Mouse (Mus musculus) heart, postnatal 0 days (tissue): ENCODE results near the gene Plcb3. TPM values are rescaled to one million over a fixed set of nuclear protein-coding genes. Genes with fewer than 3 reads are reported as not detected.

Source experiments
- ATAC-seq: fragments of 200-750 bp; cut with Nextera tagmentation; 2 replicates; pipeline ENCODE4 v1.8.0; 2017; ENCODE audit warnings: low read depth, moderate number of reproducible peaks, moderate library complexity; ENCODE audit not compliant: insufficient read depth
- DNase-seq: peaks from one replicate; pipeline ENCODE4 v3.0.0-alpha.2; 2016; ENCODE audit warnings: low spot score
- H3K27ac ChIP-seq: fragments of 300-500 bp; sonication (generic); 2 replicates; pipeline ENCODE4 v1.5.1; 2014; ENCODE audit warnings: low read depth, mild to moderate bottlenecking
- H3K27me3 ChIP-seq: fragments of 300-500 bp; sonication (generic); 2 replicates; pipeline ENCODE4 v1.6.1; 2014; ENCODE audit warnings: low read length, mixed read lengths; ENCODE audit not compliant: control insufficient read depth, insufficient read depth
- H3K36me3 ChIP-seq: fragments of 300-500 bp; sonication (generic); replicated peaks from 2 replicates; pipeline ENCODE4 v1.6.1; 2014; ENCODE audit warnings: low read length, mixed read lengths; ENCODE audit not compliant: control insufficient read depth, insufficient read depth
- H3K4me1 ChIP-seq: fragments of 300-500 bp; sonication (generic); 2 replicates; pipeline ENCODE4 v1.6.1; 2014; ENCODE audit warnings: antibody characterized with exemption; ENCODE audit not compliant: control insufficient read depth, insufficient read depth
- H3K4me2 ChIP-seq: fragments of 300-500 bp; sonication (generic); 2 replicates; pipeline ENCODE4 v1.6.1; 2014; ENCODE audit warnings: low read depth, mild to moderate bottlenecking, low read length, moderate library complexity
- H3K4me3 ChIP-seq: fragments of 300-500 bp; sonication (generic); 2 replicates; pipeline ENCODE4 v1.5.1; 2014; ENCODE audit warnings: low read depth, low read length
- H3K9ac ChIP-seq: fragments of 300-500 bp; sonication (generic); replicated peaks from 2 replicates; pipeline ENCODE4 v1.6.1; 2014; ENCODE audit warnings: low read depth, low read length, mixed read lengths
- H3K9me3 ChIP-seq: fragments of 300-500 bp; sonication (generic); replicated peaks from 2 replicates; pipeline ENCODE4 v1.6.1; 2016; ENCODE audit warnings: low read length; ENCODE audit not compliant: control insufficient read depth
- CTCF ChIP-seq: IDR thresholded peaks from 2 replicates; pipeline ENCODE4 v1.5.1; 2016; ENCODE audit warnings: antibody characterized with exemption, control low read depth, low read depth
- EP300 ChIP-seq: IDR thresholded peaks from 2 replicates; pipeline ENCODE4 v1.6.1; 2016; ENCODE audit warnings: antibody characterized with exemption, low read depth
- WGBS: fragments of 180-500 bp; shearing (Covaris S2); extraction: QIAGEN DNeasy Blood & Tissue Kit; methylation state at CpG from one replicate; pipeline ENCODE4 v1.1.7; 2014; 5-methylcytosine and 5-hydroxymethylcytosine counted together
- polyA plus RNA-seq: library from polyadenylated mRNA; unstranded; fragments of >200 nt; fragmentation: Nextera tagmentation; extraction: Ambion mirVana; gene quantifications from 2 replicates; pipeline ENCODE4 v1.2.1, GENCODE M21; 2015
- total RNA-seq: library from RNA; depleted of rRNA; stranded (reverse); fragments of >200 nt; gene quantifications from 2 replicates; pipeline ENCODE4 v1.2.3, GENCODE M21; 2014; ENCODE audit warnings: low replicate concordance

Plcb3 gene
- total and polyA plus RNA-seq, 2 experiments from 2014 or later: 8.3 to 24.9 TPM

DNA sequence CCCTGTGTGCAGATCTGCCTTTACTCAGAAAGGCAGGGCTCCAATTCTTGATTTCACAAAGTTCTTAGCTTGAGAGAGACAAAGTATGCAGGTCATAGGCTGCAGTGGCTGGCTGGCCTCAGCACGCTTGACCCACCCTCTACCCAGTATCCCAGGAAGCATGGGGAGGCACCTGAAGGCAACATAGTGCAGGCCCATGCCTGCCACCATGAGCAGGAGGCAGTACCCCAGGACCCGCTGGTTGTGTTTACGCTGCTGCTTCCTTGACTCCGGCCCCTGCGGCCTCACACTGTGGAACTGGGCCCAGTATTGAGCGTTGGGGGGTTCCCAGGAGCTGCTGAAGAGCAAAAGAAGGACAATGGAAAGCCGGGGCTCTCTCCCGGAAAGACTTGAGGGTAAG is 13.0 kb upstream of the Plcb3 start:
- H3K36me3 ChIP-seq: peaks cover 11% of the 10 kb centered on the region
- no peak overlapping the region for H3K4me3 ChIP-seq
- peaks cover 16% of the 10 kb centered on the region for H3K4me1 ChIP-seq
- ATAC-seq (no peak), DNase-seq (no peak)
- no peak overlapping the region for H3K4me2 ChIP-seq
- H3K9me3 ChIP-seq: no peaks in the 10 kb centered on the region
- no peaks in the 10 kb centered on the region for H3K27me3 ChIP-seq
- 89% methylated on average over 8 of the region's 8 CpGs for WGBS
- TF ChIP-seq EP300: no peak
- TF ChIP-seq CTCF: no peak
- no peak overlapping the region for H3K27ac ChIP-seq
- no peak overlapping the region for H3K9ac ChIP-seq

GRCm38 (mm10) chr19:6987904-6988285 is 11.6 kb upstream of the Plcb3 start:
- ATAC-seq (peak; percentile 2; the same call in 1 of the 2 replicates), DNase-seq (no peak)
- Histone ChIP-seq H3K9me3 (no peaks in the 10 kb centered on the region), H3K27me3 (no peaks in the 10 kb centered on the region), H3K4me3 (peak overlapping the region; percentile 93), H3K36me3 (peaks cover 20% of the 10 kb centered on the region), H3K4me1 (peaks cover 15% of the 10 kb centered on the region), H3K9ac (peak overlapping the region; percentile 93), H3K4me2 (peak overlapping the region; percentile 89), H3K27ac (peak overlapping the region; percentile 99)
- 6% methylated on average over 8 of the region's 8 CpGs for WGBS
- TF ChIP-seq CTCF (no peak), EP300 (no peak)

GRCm38 (mm10) chr19:6987061-6987903 is 11.0 kb upstream of the Plcb3 start, which contains the start of gene Vegfb:
Gene Vegfb, minus strand, starts transcription at chr19:6987651.
- peak within 1 kb of the TSS; percentile 93 for H3K4me3 ChIP-seq
- peak; percentile 63 for ATAC-seq
- under 1% methylated on average over 55 of the region's 85 CpGs for WGBS
- H3K36me3 ChIP-seq: peaks cover 26% of the 10 kb centered on the region
- no peaks in the 10 kb centered on the region for H3K9me3 ChIP-seq
- H3K4me2 ChIP-seq: peak within 1 kb of the TSS; percentile 89
- H3K27me3 ChIP-seq: no peaks in the 10 kb centered on the region
- H3K4me1 ChIP-seq: peaks cover 15% of the 10 kb centered on the region; the same call in 1 of the 2 replicates
- peak within 1 kb of the TSS; percentile 99 for H3K27ac ChIP-seq
- peak; percentile 69 for DNase-seq
- TF ChIP-seq EP300 (0 out of 2 replicates have a peak, but pooled peaks have one; percentile 11), CTCF (no peak)
- peak within 1 kb of the TSS; percentile 93 for H3K9ac ChIP-seq

GRCm38 (mm10) chr19:6985951-6986708 is 9.9 kb upstream of the Plcb3 start:
- Histone ChIP-seq H3K9ac (peak overlapping the region; percentile 93; the same call in 1 of the 2 replicates), H3K27ac (peak overlapping the region; percentile 99), H3K27me3 (no peaks in the 10 kb centered on the region), H3K4me3 (peak overlapping the region; percentile 93), H3K36me3 (peaks cover 28% of the 10 kb centered on the region), H3K4me1 (peaks cover 16% of the 10 kb centered on the region), H3K9me3 (no peaks in the 10 kb centered on the region), H3K4me2 (peak overlapping the region; percentile 89)
- no peak for ATAC-seq
- no peak for DNase-seq
- 53% methylated on average over 10 of the region's 10 CpGs for WGBS
- TF ChIP-seq CTCF: no peak
- no peak for TF ChIP-seq EP300

GRCm38 (mm10) chr19:6985300-6985699 is 9.0 kb upstream of the Plcb3 start:
- Histone ChIP-seq H3K9me3 (no peaks in the 10 kb centered on the region), H3K36me3 (peaks cover 28% of the 10 kb centered on the region), H3K4me2 (no peak overlapping the region), H3K27ac (no peak overlapping the region), H3K4me1 (peaks cover 20% of the 10 kb centered on the region), H3K27me3 (no peaks in the 10 kb centered on the region), H3K4me3 (no peak overlapping the region), H3K9ac (no peak overlapping the region)
- no peak for DNase-seq
- no peak for ATAC-seq
- TF ChIP-seq CTCF (no peak), EP300 (no peak)
- 80% methylated on average over 19 of the region's 19 CpGs for WGBS
